Mouse (Mus musculus): ENCODE measurements around the gene Tctex1d2. TPM values are rescaled to one million over a fixed set of nuclear protein-coding genes. Genes with fewer than 3 reads are reported as not detected.
"Not testable (repeated sequence)": the region's sequence is repeated elsewhere in the genome, so short reads cannot be mapped to it uniquely, and the experiment has no call there.

Gene Tctex1d2
- polyA plus RNA-seq, 1 experiment from 2014 or later, result 36.7 TPM

- WGBS, result 55% methylated on average over 6 of the region's 6 CpGs
- no peak for ATAC-seq
- H3K27me3 ChIP-seq (replicated peaks), result no peaks in the 10 kb centered on the region
- no peak overlapping the region for H3K9ac ChIP-seq
- H3K4me1 ChIP-seq (replicated peaks), result no peaks in the 10 kb centered on the region
- no peak overlapping the region for H3K27ac ChIP-seq
- no peaks in the 10 kb centered on the region for H3K36me3 ChIP-seq
- no peaks in the 10 kb centered on the region for H3K9me3 ChIP-seq
- H3K4me2 ChIP-seq (replicated peaks), result no peak overlapping the region
- no peak overlapping the region for H3K4me3 ChIP-seq (replicated peaks)
These were observed 14.6 kb downstream of the Tctex1d2 start for GRCm38 (mm10) chr16:32434066-32434465.

GRCm38 (mm10) chr16:32434691-32435090 lies 15.2 kb downstream of the Tctex1d2 start:
- Histone ChIP-seq H3K4me1 (replicated peaks) (no peaks in the 10 kb centered on the region), H3K27me3 (replicated peaks) (no peaks in the 10 kb centered on the region), H3K4me3 (replicated peaks) (no peak overlapping the region), H3K9ac (no peak overlapping the region), H3K36me3 (no peaks in the 10 kb centered on the region), H3K27ac (no peak overlapping the region), H3K9me3 (no peaks in the 10 kb centered on the region), H3K4me2 (replicated peaks) (no peak overlapping the region)
- no peak for ATAC-seq

- H3K9me3 ChIP-seq, result no peaks in the 10 kb centered on the region
- 69% methylated on average over 1 of the region's 1 CpGs for WGBS
- H3K4me3 ChIP-seq (replicated peaks), result no peak overlapping the region
- no peak for ATAC-seq
- H3K36me3 ChIP-seq, result no peaks in the 10 kb centered on the region
- H3K9ac ChIP-seq, result no peak overlapping the region
- H3K4me2 ChIP-seq (replicated peaks), result no peak overlapping the region
- H3K27me3 ChIP-seq (replicated peaks), result no peaks in the 10 kb centered on the region
- no peak overlapping the region for H3K27ac ChIP-seq
- no peaks in the 10 kb centered on the region for H3K4me1 ChIP-seq (replicated peaks)
These were observed 17.2 kb downstream of the Tctex1d2 start for GRCm38 (mm10) chr16:32436657-32437056.

GRCm38 (mm10) chr16:32437266-32437665 lies 17.8 kb downstream of the Tctex1d2 start:
- H3K4me1 ChIP-seq (replicated peaks), result no peaks in the 10 kb centered on the region
- H3K27ac ChIP-seq, result no peak overlapping the region
- no peak overlapping the region for H3K4me2 ChIP-seq (replicated peaks)
- WGBS, result 93% methylated on average over 1 of the region's 1 CpGs
- H3K9me3 ChIP-seq, result no peaks in the 10 kb centered on the region
- no peaks in the 10 kb centered on the region for H3K36me3 ChIP-seq
- H3K9ac ChIP-seq, result no peak overlapping the region
- no peak for ATAC-seq
- no peak overlapping the region for H3K4me3 ChIP-seq (replicated peaks)
- H3K27me3 ChIP-seq (replicated peaks), result no peaks in the 10 kb centered on the region

GRCm38 (mm10) chr16:32441432-32441831 lies 21.9 kb downstream of the Tctex1d2 start:
- Histone ChIP-seq H3K27me3 (replicated peaks) (no peaks in the 10 kb centered on the region), H3K9ac (no peak overlapping the region), H3K36me3 (no peaks in the 10 kb centered on the region), H3K27ac (no peak overlapping the region), H3K9me3 (no peaks in the 10 kb centered on the region), H3K4me2 (replicated peaks) (no peak overlapping the region), H3K4me1 (replicated peaks) (no peaks in the 10 kb centered on the region), H3K4me3 (replicated peaks) (no peak overlapping the region)
- no peak for ATAC-seq
- 89% methylated on average over 3 of the region's 3 CpGs for WGBS

- not testable (repeated sequence) for H3K27me3 ChIP-seq (replicated peaks); H3K4me3 ChIP-seq (replicated peaks); H3K4me1 ChIP-seq (replicated peaks); H3K9me3 ChIP-seq; H3K27ac ChIP-seq; ATAC-seq; H3K9ac ChIP-seq; H3K4me2 ChIP-seq (replicated peaks); H3K36me3 ChIP-seq
- 88% methylated on average over 3 of the region's 3 CpGs for WGBS
These were observed 25.1 kb downstream of the Tctex1d2 start for GRCm38 (mm10) chr16:32444615-32445014.

GRCm38 (mm10) chr16:32445558-32445957 lies 26.1 kb downstream of the Tctex1d2 start:
- Histone ChIP-seq H3K9ac (no peak overlapping the region), H3K27me3 (replicated peaks) (no peaks in the 10 kb centered on the region), H3K4me2 (replicated peaks) (no peak overlapping the region), H3K27ac (peak overlapping the region; percentile 45; the same call in 1 of the 2 replicates), H3K9me3 (no peaks in the 10 kb centered on the region), H3K36me3 (no peaks in the 10 kb centered on the region), H3K4me3 (replicated peaks) (no peak overlapping the region), H3K4me1 (replicated peaks) (no peaks in the 10 kb centered on the region)
- no peak for ATAC-seq
- 90% methylated on average over 1 of the region's 1 CpGs for WGBS

GRCm38 (mm10) chr16:32446563-32447138 lies 27.1 kb downstream of the Tctex1d2 start:
- H3K27me3 ChIP-seq (replicated peaks), result no peaks in the 10 kb centered on the region
- peak; percentile 89 for ATAC-seq
- no peak overlapping the region for H3K4me3 ChIP-seq (replicated peaks)
- no peaks in the 10 kb centered on the region for H3K9me3 ChIP-seq
- H3K4me1 ChIP-seq (replicated peaks), result no peaks in the 10 kb centered on the region
- 72% methylated on average over 2 of the region's 2 CpGs for WGBS
- peak overlapping the region; percentile 79 for H3K27ac ChIP-seq
- no peak overlapping the region for H3K4me2 ChIP-seq (replicated peaks)
- H3K9ac ChIP-seq, result no peak overlapping the region
- H3K36me3 ChIP-seq, result no peaks in the 10 kb centered on the region

GRCm38 (mm10) chr16:32449665-32450064 lies 30.2 kb downstream of the Tctex1d2 start:
- peak; percentile 71 for ATAC-seq
- Histone ChIP-seq H3K4me1 (replicated peaks) (no peaks in the 10 kb centered on the region), H3K27me3 (replicated peaks) (no peaks in the 10 kb centered on the region), H3K4me3 (replicated peaks) (no peak overlapping the region), H3K9ac (no peak overlapping the region), H3K4me2 (replicated peaks) (no peak overlapping the region), H3K9me3 (no peaks in the 10 kb centered on the region), H3K27ac (0 out of 2 replicates have a peak overlapping the region, but pooled peaks have one; percentile 18), H3K36me3 (peaks cover 1% of the 10 kb centered on the region; the same call in 1 of the 2 replicates)
- 63% methylated on average over 3 of the region's 3 CpGs for WGBS

GRCm38 (mm10) chr16:32450133-32450532 lies 30.6 kb downstream of the Tctex1d2 start:
- no peak overlapping the region for H3K4me3 ChIP-seq (replicated peaks)
- H3K9ac ChIP-seq, result no peak overlapping the region
- ATAC-seq, result no peak
- no peaks in the 10 kb centered on the region for H3K4me1 ChIP-seq (replicated peaks)
- no peaks in the 10 kb centered on the region for H3K27me3 ChIP-seq (replicated peaks)
- H3K36me3 ChIP-seq, result peaks cover 4% of the 10 kb centered on the region; the same call in 1 of the 2 replicates
- no peak overlapping the region for H3K27ac ChIP-seq
- 87% methylated on average over 2 of the region's 2 CpGs for WGBS
- H3K9me3 ChIP-seq, result no peaks in the 10 kb centered on the region
- H3K4me2 ChIP-seq (replicated peaks), result no peak overlapping the region

- Histone ChIP-seq H3K9me3 (no peaks in the 10 kb centered on the region), H3K27ac (no peak overlapping the region)
- WGBS, result 91% methylated on average over 8 of the region's 8 CpGs
These were observed 33.6 kb downstream of the Tctex1d2 start for GRCm38 (mm10) chr16:32453102-32453501.

GRCm38 (mm10) chr16:32454646-32455045 lies 35.1 kb downstream of the Tctex1d2 start:
- 90% methylated on average over 5 of the region's 5 CpGs for WGBS
- Histone ChIP-seq H3K4me3 (replicated peaks) (no peak overlapping the region), H3K9me3 (no peaks in the 10 kb centered on the region), H3K27me3 (replicated peaks) (no peaks in the 10 kb centered on the region), H3K36me3 (peaks cover 7% of the 10 kb centered on the region; the same call in 1 of the 2 replicates), H3K9ac (no peak overlapping the region), H3K27ac (no peak overlapping the region), H3K4me2 (replicated peaks) (no peak overlapping the region), H3K4me1 (replicated peaks) (no peaks in the 10 kb centered on the region)
- no peak for ATAC-seq

More at GRCm38 (mm10) chr16:32453102-32453501, 33.6 kb downstream of the Tctex1d2 start:
- Histone ChIP-seq H3K4me1 (replicated peaks) (no peaks in the 10 kb centered on the region), H3K36me3 (peaks cover 4% of the 10 kb centered on the region; the same call in 1 of the 2 replicates), H3K27me3 (replicated peaks) (no peaks in the 10 kb centered on the region), H3K4me3 (replicated peaks) (no peak overlapping the region), H3K9ac (no peak overlapping the region), H3K4me2 (replicated peaks) (no peak overlapping the region)
- no peak for ATAC-seq

- H3K27me3 ChIP-seq (replicated peaks), result no peaks in the 10 kb centered on the region
- H3K4me1 ChIP-seq (replicated peaks), result no peaks in the 10 kb centered on the region
- no peak overlapping the region for H3K9ac ChIP-seq
- no peak overlapping the region for H3K4me3 ChIP-seq (replicated peaks)
- H3K27ac ChIP-seq, result no peak overlapping the region
- H3K4me2 ChIP-seq (replicated peaks), result no peak overlapping the region
- ATAC-seq, result no peak
- H3K9me3 ChIP-seq, result no peaks in the 10 kb centered on the region
- peaks cover 7% of the 10 kb centered on the region; the same call in 1 of the 2 replicates for H3K36me3 ChIP-seq
These were observed 36.6 kb downstream of the Tctex1d2 start for GRCm38 (mm10) chr16:32456086-32456485.
